Mouse (Mus musculus) spleen, embryonic (tissue): ENCODE results near the gene Gm20696.

Experiments
- CTCF ChIA-PET: fragments of 350-600 bp; sonication (Branson Sonifier 250); formaldehyde crosslinking; loops from one replicate; lab custom pipeline; 2022; lab: Charles Lee

Gm20696 gene

DNA sequence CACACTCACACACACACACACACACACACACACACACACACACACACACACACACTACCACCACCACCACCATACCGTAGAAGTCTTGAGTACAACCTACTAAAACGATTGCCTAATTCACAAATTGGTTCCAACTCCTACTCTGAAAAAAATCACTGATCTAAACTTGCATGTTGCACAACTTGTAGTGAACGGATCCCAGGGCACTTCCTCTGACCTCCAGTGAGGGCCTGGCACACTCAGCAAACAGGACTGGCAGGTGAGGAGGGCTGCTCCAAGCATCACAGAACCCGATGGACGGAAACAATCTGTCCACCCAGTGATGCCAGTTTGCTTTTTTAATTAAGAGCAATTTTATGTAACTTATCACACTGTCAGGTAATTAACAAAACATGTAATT, 413.8 kb downstream of the Gm20696 start:
- CTCF ChIA-PET: no interaction called here

DNA sequence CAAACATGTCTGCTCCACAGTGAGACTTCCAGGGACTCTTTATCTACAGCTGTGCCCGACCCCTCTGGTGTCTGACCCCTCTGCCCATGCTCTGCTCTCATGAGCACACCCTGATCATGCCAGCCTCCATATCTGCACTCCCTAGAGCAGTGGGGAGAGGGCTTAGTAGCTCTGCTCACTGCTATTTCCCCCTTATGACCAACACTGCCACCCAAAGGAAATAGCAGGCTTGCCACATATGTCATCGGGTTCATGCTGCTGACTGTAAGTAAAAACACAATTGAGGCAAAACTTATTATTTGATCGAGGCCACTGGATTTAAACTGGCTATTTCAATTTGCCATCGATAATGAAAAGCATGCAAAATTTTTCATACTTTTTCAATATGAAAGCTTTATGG, 414.7 kb downstream of the Gm20696 start:
- CTCF ChIA-PET: no interaction called here

DNA sequence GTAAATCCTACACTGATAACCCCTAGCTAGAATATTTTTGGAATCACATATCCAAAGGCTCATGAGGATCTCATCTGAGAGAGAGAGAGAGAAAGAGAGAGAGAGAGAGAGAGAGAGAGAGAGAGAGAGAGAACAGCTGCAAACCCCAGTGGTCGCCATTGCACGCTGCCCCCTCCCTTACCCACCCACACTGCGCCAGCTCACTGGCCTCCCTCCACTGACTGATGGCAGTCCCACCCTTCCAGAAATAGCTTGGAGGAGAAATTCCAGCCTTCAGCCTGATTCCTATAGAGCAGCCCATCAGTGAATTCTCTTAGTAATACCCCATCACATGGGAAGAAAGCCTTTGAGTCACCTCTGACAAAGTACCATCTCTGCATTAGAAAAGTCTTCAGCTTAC, 415.4 kb downstream of the Gm20696 start:
- CTCF ChIA-PET: interaction anchor here (0.7 kb wide), 2 partner anchors 48 to 160 kb away, joined by 3 to 8 read pairs; no protein-coding TSS in a partner anchor

DNA sequence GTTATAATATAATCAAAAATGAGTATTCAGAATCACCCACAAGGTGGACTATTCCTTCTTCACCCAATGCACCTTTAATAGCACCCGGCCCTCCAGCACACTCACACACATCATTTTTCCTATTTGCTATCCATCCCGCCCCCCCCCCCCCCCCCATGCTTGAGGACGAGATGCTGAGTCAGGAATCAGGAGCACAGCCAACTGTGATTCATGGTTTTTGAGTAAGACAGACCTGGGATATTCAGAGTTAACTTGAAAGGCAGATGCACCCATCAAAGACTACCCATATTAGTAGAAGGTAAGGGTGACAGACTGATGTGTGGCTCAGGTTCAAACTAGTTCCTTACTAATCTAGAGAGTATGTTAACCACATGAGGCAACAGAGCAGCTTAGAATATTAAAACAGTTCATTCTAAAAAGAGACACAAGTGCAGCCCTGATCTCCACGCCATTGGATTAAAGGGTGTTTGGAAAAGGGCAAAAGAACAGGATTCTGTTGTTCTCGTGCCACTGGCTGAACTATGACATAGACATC, 417.0 kb downstream of the Gm20696 start:
- CTCF ChIA-PET: interaction anchor here (0.6 kb wide), 1 partner anchor 9 kb away, joined by 3 read pairs; no protein-coding TSS in a partner anchor

DNA sequence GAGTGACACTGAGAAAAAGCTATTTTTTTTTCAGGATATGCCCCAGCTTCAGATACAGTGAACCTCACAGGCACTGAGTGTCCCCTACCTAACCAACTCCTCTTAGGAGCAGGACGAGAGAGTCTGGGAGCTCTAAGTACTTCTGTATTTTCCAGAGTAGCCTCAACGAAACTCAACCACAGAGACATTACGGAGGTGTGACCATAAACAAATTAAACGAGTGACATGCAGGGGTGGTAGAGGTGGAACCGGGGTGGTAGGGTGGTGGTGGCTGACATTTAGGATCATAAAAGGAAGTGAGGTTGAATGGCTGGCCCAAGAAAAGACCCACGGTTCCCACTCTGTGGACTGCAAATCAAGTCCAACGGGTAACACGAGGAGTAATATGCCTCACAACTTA, 418.2 kb downstream of the Gm20696 start:
- CTCF ChIA-PET: no interaction called here

DNA sequence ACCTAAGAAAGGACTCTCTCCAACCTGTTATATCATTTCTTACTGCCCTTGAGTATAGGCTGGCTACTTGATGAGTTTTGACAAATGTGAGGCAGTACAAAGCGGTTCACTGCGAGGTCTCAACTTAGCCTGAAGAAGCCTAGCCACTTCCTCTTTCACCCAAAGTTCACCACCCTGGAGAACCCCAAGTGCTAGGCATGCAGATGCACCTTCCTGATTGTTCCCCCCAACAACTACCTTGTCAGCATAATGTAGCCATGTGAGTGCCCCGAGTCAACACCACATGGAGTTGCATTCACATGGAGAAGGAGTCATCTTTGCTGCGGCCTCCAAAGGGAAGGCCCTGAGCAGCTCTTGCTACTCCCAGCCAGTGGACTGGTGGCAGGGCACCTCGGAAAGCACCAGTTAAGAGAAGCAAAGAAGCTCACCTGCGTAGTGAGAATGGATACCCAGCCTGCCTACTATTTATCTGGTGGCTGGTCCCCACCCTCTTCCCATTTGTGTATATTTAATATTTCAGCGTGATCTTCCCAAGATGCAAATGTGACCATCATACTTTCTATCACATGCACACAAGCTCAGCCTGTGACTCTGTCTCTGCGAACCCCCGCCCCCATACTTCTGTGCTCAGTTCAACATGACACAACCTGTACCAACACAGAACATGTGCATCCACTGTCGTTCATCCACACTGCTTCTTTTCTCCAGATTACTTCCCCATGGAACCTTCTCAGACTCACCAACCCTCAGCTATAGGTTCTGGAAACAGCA, 424.8 kb downstream of the Gm20696 start:
- CTCF ChIA-PET: interaction anchor here (0.6 to 1.3 kb wide), 3 partner anchors 12 to 160 kb away, joined by 3 to 4 read pairs (median 3); no protein-coding TSS in a partner anchor

DNA sequence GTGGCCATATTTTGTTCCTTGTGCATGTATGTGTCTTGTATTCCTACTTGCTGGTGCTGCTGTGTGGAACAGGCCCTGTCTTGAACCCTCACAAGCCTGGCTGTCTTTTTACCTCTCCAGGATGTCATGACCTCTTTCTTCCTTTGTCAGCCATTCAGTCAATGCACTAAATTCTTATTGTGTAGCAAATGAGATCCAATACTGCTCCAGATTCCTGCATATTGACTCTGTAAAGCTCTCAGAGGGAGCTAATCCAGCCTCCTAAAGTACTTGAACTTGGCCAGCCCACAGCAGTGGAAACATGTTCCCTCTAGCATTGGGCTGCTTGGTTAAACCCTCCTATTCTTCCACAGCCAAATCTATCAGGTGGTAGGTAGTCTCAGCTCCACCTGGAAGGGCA, 425.8 kb downstream of the Gm20696 start:
- CTCF ChIA-PET: no interaction called here

DNA sequence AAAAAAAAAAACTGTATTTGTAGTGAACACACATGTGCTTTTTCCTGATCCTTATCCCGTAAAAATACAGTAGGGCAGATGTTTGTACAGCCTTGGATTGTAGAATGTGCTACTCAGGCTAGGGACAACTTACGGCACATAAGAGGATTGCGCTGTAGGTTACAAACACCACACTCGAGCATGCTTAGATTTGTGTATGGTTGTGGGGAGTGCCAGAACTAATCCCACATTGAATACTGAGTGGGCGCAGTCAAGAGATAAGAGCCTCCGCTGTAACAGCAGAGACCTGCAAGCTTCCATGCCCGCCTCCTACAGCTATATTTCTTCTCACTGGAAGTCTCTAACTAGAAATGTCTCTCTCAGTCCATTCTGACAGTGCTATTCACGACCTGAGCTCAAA, 431.0 kb downstream of the Gm20696 start:
- CTCF ChIA-PET: no interaction called here

DNA sequence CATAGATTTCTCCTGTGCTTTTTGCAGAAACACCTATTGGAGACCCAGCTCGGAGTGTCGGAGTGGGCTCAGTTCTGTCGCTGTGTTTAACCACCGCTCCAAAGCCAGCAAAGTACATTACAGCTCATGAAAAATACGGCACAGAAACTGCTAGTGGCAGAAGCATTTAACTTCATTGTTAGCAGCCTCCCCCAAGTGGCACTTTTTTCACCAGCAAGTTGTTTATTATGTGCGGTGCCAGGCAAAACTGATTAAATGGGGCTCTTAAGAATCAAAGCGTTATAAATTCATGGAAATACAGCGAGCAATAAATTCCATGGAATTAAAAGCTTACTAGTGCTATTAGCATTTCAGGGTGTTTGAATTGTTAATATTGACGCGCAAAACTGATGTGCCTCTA, 433.2 kb downstream of the Gm20696 start:
- CTCF ChIA-PET: no interaction called here

DNA sequence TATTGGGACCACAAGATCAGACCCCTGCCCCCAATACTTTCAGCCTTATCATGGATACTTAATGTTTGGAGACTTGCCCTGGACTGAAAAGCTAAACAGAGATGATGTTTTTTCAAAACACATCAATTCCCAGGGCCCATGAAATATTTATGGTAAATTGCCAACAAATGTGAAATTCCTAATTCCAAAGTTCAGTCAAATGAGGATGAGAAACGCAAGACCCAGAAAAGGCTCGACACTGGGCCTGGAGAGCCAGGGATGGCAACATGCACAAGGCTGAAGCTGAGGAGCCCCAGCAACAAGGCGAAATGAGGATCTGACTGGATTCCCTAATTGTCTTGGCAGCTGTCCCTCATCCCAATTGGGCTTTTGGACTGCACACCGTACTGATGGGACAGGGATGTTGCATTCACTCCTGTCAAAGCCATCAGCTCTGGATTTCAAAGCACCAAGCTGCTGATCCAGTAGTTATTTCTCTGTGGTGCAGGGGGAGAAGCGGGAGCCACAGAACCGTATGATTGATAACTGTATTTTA, 438.2 kb downstream of the Gm20696 start:
- CTCF ChIA-PET: interaction anchor here (0.7 kb wide), 1 partner anchor 12 kb away, joined by 3 read pairs; no protein-coding TSS in a partner anchor

DNA sequence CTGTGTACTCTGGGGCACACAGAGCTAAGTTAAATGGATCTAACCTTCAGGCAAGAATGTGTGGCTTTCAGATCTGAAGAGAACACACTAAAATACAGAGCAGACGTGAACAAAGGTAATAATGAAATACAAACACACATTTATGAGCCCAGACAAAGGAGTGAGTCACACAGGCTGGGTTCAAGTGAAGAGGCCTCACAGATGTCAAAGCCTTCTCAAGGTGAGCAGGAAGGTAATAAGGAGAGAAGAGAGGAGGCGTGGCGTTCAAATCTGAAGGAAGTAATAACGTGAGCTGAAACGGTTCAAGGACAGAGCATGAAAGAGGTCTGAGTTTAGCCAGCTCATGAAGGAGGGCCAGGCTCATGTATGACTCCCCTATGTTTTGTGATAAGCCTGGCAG, 445.4 kb downstream of the Gm20696 start:
- CTCF ChIA-PET: no interaction called here

DNA sequence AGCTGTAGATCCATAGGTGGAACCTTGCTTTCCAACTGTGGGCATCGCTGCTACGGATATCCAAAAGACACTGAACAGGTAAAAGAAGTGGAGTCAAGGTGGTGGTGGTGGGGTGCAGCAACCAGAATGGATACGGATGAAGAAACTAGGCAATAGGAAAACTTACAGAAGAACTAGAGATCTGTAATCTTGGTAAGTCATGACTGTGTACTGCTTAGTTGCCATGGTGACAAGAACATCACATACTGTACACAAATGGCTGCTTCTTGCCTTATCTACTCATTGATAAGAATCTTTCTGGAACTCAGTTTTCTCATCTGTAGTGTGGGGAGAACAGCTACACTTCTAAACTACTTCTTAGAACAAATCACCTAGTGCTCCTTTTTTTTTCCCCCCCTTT, 446.1 kb downstream of the Gm20696 start:
- CTCF ChIA-PET: no interaction called here

DNA sequence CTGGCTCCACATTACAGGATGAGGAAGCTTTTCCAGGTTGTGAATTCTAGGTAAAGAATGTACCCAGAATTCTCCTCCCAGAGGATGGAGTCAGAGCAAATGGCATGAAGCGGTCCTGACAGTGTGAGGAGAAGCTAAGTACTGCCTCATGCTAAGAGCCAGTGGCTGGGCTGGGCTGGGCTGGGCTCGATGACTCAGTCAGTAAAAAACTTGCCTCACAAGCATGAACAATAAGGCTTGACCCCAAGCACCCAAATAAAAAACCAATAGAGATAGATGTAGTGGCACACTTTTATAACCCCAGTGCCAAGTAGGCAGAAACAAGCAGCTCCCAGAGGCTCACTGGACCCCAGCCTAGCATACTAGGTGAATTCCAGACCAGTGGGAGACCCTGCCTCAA, 448.8 kb downstream of the Gm20696 start:
- CTCF ChIA-PET: interaction anchor here (0.7 kb wide), 1 partner anchor 19 kb away, joined by 9 read pairs; no protein-coding TSS in a partner anchor

DNA sequence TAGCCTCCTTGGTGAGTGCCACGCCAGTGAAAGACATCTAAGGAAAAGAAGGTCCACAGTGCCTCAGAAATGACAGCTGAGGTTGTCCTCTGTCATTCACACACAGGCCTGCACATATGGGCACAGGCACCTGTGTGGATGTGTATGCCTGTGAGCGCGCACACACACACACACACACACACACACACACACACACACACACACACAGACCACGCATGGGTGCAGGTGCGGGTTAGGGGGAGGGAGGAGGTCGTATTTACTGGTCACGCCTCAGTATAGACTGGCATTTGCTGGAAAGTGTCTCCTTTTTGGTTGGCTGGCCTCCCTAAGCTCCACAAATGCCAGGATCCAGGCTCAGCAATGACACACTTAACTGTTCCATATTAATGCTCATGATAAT, 449.4 kb downstream of the Gm20696 start:
- CTCF ChIA-PET: interaction anchor here (0.6 to 0.7 kb wide), 2 partner anchors 11 to 18 kb away, joined by 3 to 9 read pairs; no protein-coding TSS in a partner anchor

DNA sequence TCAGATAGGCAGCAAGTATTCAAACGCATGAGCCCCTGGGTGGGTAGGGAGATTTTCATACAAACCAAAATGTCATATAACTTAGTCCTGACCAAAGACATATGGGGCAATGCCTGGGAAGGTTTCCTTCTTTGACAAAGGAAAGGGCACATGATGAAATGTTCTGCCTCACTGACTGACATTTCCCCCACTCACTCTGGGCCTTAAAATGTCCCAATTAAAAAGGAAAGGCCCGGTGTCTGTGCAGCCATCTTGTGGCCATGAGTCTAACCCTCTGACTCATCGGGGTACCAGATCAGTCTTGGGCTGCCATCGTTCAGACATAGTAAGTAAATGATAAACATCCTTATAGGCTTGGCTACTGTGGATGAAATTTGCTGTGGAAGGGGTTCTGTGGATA, 454.1 kb downstream of the Gm20696 start:
- CTCF ChIA-PET: no interaction called here

DNA sequence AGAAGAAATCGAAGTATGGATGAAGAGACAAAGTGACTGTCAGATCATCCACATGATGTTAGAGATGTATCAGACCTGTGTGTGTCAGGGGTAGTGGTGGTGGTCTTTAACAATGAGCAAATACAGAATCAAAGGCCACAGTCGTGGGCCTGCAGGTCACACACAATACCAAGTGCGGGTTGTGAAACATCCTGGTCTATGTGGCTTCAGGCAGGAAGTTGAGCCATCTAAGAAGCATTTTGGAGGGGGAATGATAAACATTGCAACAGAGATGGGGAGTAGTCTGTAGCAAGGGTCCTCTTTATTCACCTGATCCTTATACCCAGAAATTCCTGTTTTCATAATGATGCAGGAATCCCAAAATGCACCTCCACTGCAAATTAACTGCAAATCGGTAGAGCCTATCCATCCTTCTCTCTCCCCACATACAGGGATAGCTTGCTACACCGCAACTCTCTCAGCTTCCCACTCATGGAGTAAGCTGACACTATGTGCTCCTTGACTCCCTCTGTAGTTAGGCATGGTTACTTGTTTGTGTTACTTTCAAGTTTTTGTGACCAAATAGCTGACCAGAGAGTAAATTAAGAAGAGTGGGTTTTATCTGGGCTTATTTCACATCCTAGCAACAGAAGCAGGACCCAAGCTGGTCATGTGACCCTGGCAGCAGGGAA, 454.8 kb downstream of the Gm20696 start:
- CTCF ChIA-PET: no interaction called here

DNA sequence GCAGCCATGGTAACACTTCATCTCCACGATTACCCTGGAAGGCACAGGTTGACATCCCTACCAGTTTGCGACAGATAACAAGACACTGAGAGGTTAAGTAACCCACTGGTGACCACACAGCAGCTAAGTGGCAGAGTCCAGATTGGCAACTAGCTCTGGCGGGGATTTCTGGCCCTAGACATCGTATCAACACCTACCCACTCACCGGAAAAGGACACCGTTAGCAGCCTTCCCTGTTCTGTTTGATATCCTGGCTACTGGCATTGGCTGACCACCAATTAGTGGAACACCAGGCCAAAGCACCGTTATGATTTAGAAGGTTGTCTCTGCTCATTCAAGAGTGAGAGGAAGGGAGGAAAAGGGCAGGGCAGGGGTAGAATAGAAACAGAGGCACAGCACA, 456.4 kb downstream of the Gm20696 start:
- CTCF ChIA-PET: no interaction called here
